Mouse (Mus musculus) megakaryocyte progenitor cell, adult 5-6 weeks (primary cell): ENCODE measurements around the gene Nupr1. TPM values are rescaled to one million over a fixed set of nuclear protein-coding genes. Genes with fewer than 3 reads are reported as not detected.

Experiments used
- ATAC-seq: replicated peaks from 2 replicates; pipeline ENCODE4 v1.8.0; 2016; ENCODE audit warnings: mild to moderate bottlenecking, moderate TSS enrichment, inconsistent platforms; ENCODE audit not compliant: poor library complexity
- total RNA-seq, 2 experiments: library from RNA; stranded (forward) in 1 of 2; stranded (reverse) in 1 of 2; fragments of 157-497, 149-512 nt in 1 of 2; fragments of 200-1000 nt in 1 of 2; gene quantifications; 2 replicates each; pipeline versions ENCODE4 v1.2.3 to v1.2.4; 2015 to 2017

The Nupr1 gene
- total RNA-seq (2015) (0.17 and 1.6 TPM in 2 replicates), total RNA-seq (2017) (0.92 and 1.3 TPM in 2 replicates)

DNA sequence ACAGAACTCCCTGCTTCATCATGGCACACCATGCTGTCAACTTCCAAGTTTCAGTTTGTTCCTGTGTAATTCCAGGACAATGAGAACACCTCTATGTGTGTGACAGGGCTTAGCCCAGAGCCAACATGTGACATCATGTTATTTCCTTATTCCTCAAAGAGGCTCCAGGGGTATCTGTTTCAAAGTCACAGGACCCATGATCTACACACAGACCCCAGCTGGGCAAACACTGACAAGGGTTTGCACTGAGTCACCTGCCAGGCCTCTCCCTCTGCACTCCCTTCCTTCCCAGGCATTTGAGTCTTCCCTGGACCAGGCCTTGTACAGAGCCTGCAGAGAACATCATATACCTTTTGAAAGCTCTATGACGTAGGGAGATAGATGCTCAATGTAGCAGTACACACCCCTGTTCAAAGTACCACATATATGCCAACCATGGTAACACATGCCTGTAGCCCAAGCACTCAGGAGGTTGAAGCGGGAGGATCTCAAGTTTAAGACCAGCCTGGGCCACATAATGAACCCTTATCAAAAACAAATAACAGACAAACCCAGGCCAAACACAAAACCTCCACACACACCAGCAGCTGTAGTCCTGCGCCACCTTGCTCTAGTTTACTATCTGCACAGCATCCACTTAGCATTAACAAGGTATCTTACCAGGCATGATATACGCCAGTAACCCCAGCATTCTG, at the start of gene Nupr1:
Nupr1 (minus strand) TSS at position 38 of the 695 bp plus-strand sequence.
- no peak for ATAC-seq

DNA sequence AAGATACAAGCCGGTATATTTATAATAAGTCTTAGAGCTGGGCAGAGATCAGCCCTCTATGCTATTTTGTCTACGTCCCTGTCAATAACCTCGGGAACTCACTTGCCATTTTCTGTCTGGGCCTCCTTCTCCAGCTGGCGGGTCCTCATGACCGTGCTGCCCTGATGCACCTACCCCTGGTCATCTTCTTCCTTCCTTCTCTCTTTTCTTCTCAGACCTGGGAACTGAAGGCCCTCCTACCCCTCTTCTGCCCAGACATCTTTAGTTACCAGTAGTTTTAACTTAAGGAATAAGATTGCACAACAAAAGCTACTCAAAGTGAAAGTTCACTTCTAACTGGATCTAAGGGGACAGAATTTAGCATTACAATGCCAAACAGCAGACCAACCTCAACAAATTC, 49.0 kb upstream of the Nupr1 start:
- no peak for ATAC-seq

DNA sequence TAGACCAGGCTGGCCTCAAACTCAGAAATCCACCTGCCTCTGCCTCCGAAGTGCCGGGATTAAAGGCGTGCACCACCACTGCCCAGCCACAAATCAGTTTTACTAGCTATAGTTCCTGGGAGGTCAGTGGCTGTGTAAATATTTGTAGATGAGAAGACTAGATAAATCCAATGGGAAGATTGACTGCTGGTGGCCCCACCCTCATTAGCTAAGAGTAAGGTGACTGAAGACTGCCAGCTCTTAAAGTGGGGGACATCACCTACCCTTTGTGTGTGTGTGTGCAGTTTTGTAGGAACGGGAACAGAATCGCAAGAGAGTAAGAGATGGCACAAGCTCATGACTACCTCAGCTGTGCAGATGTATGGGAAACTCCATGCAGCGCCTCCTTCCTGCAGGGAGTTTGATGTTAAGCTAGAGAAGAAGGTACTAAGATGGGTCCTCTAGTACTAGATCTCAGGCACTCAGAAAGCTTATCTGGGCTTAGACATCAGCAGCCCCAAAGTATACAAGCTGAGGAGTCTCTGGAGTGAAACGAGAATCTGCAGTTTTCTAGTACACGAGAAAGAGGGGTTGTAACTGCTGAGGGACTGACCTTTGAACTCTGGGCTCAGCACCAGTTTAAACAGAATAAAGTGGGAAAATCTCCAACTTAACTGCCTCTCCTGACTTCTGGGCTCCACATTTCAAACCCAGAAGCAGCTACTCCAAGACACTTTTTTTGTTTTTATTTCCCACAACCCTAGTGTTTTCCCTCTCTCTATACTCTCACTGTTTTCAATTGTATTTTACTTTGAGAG, 48.1 kb upstream of the Nupr1 start:
- no peak for ATAC-seq

DNA sequence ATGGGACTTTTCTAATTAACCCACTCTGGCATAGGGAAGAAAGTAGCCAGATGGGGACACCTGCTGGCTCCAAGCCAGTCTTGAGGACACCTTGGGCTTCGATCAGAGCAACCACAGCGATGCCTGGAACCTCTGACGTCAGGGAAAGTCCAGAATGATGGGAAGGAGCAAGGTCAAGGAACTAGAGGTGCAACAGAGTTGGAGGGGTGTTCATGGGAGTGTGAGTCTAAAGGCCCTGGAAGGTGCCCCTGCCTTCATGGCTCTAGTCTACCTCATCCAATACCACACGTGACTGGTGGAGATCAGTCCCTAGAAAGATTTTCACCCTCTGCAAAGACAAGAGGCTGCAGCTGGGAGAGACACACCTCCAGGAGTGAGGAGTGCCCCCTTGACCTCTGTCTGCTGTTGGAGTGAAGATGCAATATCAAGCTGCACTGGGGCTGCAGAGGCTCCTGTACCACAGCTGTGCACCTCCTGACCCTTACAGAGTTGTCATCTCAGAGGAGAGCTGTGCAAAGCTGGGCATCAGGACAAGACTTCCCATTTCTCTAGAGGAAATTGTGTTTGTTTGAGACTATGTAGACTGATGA, 46.1 kb upstream of the Nupr1 start:
- no peak for ATAC-seq

DNA sequence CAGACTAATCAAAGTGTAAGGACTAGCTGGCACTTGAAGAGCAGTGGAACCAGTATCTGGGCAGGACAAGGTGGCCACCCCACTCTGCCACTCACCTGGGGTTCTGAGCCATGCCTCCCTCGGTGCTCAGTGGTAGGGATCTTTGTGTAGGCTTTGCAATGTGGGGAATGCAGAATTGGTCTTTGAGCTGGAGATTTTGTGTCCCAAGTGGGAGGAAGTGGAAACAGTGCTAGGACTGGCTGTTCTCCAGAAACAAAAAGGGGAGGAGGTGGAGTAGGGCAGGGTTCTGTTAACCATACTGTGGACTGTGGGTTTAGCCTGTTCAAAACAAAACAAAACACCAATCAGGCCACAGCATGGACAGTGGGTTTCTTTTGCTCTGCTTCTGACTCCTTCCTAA, 45.5 kb upstream of the Nupr1 start, which contains the start of gene Sult1a1:
Sult1a1 (minus strand) TSS at position 226 of the 400 bp plus-strand sequence.
- ATAC-seq, result no peak

DNA sequence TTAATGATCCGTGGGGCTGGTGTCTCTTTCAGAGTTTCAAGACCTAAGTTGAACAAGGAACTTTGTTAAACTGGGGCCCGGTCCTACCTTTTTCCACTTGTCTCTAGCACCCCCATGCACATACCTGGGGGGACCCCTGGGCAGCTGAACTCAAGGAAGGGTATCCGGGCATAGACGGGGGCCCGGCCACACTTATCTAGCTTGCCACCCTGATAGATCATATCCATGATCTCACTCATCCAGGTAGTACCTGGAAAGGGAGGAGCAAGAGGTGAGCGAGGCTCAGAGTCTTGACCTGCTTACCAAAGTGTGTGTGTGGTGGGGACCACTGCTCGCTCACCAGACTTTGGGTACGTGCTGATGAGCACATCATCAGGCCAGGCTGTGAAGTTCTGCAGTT, 44.4 kb upstream of the Nupr1 start:
- no peak for ATAC-seq

DNA sequence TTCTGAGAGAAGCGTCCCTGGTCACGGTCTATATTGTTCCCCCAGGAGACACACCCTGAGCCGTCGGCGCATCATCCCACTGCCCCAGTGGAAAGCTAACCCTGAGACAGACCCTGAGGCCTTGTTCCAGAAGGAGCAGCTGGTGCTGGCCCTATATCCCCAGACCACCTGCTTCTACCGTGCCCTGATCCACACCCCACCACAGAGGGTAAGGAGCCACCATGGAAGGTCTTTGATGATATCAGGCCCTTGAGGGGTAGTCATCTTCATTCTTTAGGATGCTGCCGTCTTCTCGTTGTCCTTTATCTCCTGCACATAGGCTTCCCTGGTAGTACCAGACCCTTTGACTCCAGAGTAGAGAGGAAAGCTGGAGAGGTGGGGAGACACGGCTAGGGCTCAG, 41.5 kb upstream of the Nupr1 start:
- ATAC-seq, result no peak

DNA sequence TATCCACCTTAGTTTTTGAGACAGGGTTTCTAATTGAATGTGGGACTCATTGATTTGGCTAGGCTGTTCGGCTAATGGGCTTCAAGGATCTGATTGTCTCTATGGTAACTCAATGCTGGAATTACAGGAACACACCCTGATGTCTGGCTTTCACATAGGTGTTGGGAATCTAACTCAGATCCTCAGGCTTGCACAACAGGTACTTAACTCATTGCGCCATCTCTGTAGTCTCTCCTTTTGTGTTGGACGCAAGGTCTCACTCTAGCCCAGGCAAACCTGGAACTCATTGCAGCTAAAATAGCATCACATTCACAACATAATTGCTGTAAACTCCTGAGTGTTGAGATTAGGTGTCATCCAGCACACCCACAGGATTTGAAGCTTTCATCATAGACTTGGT, 39.5 kb upstream of the Nupr1 start:
- no peak for ATAC-seq

DNA sequence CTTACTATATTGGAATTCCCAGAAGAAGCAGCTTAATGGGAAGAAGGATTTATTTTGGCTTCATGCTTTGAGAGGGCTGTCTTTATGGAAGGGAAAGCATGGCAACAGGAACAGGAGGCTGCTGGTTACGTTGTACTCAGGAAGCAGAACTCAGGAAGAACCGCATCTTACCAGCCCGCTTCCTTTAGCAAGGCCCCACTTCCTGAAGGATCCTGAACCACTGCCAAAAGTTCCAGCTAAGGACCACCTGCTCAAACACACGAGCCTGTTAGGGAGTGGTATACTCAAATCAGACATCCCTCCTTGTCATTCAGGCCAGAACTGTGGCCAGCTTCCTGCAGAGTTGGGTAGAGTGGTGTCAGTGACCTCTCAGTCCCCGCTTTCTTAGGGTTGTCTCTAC, 37.8 kb upstream of the Nupr1 start:
- no peak; the same call in 1 of the 2 replicates for ATAC-seq

DNA sequence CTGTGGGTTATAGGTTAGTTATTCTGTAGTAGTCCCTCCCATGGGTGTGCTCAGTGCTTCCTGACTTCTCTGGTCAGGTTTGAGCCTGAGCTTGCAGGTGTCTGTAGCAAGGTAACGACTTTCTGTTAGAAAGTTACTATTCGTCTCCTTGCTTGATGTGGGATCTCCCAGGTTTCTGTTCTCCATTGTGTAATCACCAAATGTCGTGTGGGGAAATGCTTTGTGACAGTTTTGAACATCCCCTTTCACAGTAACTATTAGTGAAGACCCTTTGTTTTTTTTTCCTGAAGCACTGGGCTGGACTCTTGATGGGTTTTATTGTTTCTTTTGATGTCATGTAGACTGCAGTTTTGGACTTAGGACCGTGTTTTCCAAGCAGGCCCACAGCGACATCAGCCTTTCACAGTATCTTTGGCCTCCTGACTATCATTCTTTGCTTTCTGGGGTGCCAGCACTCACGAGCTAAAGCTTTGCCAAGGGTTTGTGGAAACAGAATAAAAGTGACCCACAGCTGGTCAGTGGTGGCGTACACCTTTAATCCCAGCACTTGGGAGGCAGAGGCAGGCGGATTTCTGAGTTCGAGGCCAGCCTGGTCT, 36.9 kb upstream of the Nupr1 start:
- peak; percentile 63 for ATAC-seq

DNA sequence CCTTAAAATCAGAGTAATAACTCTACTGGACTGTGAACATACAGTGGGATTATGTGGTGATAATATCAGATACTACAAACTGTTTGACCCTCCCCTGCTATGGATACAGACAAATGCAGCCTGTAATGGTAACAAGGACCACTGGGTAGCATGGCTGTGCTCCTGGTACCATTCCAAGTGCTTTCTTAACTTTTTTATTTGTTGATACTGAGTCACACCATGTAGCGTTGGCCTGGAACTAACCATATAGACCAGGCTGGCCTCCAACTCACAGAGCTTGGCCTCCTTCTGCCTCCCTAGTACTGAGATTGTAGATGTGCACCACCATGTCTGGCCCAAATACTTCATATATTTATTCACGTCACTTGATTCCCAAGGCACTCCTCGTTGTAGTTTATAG, 34.6 kb upstream of the Nupr1 start:
- ATAC-seq, result no peak

DNA sequence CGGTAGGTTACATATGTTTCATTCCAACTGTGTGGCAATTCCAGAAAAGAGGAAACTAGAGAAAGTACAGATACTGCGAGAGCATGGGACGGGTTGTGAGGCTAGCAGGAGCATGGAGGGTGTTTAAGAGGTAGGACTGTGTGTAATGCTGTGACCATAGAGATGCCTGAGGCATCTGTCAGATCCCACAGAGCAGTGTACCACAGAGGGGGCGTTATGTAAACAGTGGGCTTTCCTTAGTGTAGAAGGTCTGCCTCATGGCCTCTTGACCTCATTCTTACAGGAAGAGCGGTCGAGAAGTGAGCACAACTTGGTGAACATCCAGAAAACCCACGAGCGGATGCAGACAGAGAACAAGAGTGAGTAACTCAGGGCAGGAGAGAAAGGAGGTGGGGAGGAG, 33.0 kb upstream of the Nupr1 start:
- ATAC-seq, result peak; percentile 22

DNA sequence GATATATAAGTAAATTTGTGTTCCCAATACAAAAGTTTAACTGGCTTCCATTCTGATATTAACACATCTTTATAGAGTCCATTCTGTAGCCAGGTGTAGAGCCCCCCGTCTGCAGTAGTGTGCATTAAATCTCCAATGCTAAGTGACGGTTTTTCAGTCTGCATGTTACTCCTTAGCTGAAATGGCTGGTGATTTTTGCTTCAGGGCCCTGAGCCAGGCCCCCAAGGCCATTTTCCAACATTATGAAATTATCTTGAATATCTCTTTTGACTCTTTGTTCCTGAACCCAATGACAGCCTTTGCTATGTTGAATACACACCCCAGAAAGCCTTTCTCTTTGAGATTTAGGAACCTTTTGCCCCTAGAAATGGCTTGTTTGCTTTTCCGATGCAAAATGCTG, 29.1 kb upstream of the Nupr1 start:
- ATAC-seq, result no peak

DNA sequence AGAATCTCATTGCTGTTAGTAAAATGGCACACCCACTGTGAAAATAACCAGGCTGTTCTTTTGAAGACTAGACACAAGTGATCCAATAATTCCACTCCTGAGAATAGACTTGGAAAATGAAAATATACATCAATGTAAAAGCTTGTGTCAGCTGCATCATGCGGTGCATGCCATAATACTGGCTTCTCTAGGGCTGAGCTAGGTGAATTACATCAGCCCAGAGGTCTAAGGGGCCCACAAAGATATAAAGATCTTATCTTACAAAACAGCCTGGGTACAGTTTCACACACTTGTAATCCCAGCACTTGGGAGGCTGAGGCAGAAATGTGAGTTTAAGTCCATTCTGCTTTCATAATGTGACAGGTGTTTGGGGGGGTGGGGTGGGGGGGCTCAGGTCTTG, 26.9 kb upstream of the Nupr1 start:
- no peak for ATAC-seq

DNA sequence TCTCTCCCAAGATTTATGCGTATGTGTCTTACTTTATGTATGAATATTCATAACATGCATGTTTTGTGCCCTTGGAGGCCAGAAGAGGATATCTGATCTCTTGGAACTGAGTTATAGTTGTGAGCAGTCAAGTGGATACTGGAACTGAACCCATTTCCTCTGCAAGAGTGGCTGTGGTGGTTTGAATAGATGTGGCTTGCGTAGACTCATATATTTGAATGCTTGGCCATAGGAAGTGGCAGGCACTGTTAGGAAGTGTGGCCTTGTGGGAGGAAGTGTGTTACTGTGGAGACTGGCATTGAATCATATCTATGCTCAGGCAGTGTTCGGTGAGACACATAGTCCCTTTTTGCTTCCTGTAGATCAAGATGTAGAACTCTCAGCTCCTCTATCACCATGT, 25.0 kb upstream of the Nupr1 start:
- ATAC-seq, result peak; percentile 88

DNA sequence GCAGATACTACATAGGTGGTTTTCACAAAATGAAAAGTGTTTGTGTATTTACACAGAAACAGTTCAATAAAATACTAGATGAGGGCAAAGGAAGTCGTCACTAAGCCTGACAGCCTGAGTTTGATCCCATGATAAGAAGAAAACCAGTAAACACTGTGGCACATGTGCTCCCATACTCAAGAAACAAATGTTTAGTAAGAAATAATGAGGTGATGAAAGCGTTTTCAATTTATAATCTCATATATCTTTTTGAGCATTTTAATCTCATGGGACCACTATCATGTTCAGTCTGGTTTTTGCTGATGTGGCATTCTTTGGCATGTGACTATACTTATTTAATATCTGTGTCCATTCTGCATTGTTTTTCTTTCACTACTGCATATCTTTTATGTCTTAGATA, 23.3 kb upstream of the Nupr1 start:
- no peak for ATAC-seq

DNA sequence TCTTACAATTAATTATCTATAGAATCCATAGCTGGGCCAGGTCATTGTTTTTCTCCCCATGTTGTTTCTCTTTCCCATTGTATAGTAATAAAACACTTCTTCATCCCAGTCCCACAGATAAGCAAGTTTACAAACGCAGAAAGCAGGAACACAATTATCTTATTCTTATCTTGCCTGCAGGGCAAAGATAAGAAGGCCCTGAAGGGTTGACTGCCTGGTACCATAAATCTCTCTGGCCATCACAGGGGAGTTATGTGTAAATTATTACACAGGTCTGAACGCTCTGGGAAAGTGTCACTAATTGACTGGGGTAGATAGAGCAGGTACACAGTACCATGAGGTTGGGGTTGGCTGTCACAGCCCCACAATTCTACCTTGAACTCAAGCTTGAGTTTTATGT, 20.2 kb upstream of the Nupr1 start:
- ATAC-seq, result no peak

DNA sequence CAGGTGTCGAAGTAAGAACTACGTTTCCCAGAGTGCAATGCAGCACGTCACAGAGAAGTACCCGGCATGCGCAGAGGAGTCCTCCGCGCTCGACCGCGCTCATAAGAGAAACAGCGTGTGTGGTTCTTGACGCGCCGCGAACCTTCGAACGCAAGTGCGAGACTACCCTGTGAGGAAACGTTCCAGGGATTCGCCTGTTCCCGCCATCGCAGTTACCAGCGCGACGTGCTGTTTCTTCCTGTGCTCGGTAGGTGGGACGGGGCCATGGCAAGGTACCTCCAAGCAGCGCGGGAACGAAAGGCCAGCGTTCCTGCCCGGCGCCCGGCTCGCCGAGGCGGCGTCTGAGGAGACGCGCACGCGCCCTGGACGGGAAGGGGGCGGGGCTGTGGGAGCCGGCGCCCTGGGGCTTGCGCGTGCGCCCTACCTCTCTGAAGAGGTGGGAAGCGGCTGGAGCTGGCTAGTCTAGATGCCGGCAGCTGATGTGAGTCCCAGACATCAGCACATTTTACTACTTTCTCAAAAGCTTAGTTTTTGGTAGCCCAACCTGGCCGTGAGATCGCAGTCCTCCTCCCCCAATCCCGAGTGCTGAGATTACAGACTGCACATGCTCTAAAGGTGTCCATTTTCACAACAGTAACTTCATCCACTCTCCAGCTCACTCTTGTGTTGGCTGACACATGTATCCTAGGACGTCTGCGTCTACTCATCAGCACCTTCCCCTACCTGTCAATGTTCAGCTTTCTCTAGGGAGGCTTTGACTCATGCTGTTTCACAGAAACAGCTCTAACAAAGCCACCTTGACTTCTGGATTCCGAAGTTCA, 18.8 kb upstream of the Nupr1 start, which contains the start of gene Sgf29:
Sgf29 (plus strand) TSS at position 79 of the 821 bp plus-strand sequence.
- ATAC-seq, result peak; percentile 85

DNA sequence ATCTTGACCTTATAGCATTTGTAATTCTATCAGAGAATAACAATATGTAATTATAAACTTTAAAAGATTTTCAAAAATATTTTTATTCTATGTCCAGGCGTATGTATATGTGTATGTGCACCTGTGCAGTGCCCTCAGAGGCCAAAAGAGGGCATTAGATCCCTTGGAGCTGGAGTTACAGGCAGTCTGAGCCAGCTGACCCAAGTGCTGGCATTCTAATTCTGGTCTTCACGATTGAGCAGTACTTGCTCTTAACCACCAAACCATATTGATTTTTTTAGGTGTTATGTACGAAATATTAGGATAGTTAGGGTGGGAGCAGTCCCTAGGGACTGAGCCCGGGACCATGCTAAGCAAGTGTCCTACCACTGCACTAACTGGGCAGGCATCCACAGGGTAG, 17.8 kb upstream of the Nupr1 start:
- ATAC-seq, result peak; percentile 36

DNA sequence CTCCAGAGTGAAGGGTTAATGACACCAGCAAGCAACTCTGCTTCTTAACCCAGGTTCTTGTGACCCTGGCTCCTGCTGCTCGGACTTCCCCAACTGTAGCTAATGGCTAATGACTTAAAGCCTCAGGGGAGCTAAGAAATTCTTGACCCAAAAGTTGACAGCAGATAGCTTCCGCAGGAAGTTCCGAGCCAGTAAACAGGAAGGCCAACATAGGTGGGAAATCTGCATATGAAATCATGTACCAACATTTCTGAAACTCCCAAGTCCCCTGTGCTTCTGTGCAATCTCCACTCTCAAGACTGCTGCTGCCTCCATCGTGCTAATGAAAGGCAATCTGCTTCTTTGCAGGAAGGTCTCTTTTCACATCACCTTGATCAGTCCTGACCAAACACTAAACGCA, 15.0 kb upstream of the Nupr1 start:
- ATAC-seq, result no peak

DNA sequence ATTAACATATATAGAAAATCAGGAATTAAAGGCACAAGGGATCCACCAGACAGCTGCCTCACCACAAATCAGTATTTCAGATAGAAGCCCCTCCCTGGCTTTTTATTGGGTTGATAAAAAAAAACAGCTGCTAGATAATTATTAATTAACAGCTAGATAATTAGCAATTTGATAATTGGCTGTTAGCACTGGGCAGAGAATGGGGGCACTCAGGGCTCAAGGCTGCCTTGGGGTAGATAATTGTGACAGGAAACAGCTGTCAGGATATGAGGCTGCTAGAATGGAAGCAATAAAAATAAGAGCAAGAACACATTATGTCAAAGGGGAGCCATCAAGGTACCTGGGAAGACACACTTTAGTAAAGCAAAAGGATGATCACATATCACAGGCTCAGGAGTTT, 14.3 kb upstream of the Nupr1 start:
- ATAC-seq, result no peak
